Mouse (Mus musculus) c-Kit-positive CD71-positive TER-119-negative erythroid progenitor cells, embryonic 14.5 days (primary cell): ENCODE results near the gene Slc7a3.
"Not testable (repeated sequence)": the region's sequence is repeated elsewhere in the genome, so short reads cannot be mapped to it uniquely, and the experiment has no call there.

Experiments used
- DNase-seq: peaks from one replicate; pipeline ENCODE4 v3.0.0-alpha.2; 2013; ENCODE audit warnings: low read depth

Slc7a3 gene

DNA sequence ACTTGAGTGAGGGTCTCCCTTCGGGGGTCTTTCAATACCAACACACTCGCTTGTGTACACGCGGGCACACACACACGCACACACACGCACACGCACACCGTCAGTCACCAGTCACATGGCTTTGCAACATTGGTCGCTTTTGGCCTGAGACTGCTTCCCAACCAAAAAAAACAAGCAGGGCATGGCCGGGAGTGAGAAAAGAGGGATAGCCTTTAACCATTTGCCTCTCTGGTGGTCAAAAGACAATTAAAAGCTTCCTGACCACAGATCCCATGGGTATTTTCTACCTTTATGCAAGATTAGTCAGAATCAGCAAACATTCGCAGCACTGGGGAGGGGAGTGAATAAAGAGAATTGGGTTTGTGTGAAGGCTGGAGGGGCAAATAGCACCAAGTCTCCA lies at the start of gene Slc7a3:
TSS of gene Slc7a3 (minus strand) at position 101 of the 400 bp plus-strand sequence.
- DNase-seq: no peak

- peak; percentile 50 for DNase-seq
These were observed 46.4 kb upstream of the Slc7a3 start for GRCm38 (mm10) chrX:101131992-101132791.

DNA sequence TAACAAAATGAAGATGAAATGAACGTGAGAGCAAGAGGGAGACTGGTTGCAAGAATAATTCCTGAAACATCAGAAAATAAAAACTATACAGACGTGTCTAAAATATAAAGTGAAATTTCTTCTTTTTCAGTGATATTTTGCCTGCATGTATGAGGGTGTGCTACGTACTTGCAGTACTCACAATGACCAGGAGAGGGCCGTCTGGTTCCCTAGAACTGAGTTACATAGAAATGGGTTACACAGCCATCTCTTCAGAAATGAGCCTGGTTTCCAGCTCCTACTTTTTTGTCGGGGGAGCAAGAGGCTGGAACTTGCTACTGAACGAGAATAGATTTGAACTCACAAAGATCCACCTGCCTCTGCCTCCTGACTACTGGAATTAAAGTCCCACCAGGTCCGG lies 45.2 kb upstream of the Slc7a3 start:
- peak; percentile 56 for DNase-seq

DNA sequence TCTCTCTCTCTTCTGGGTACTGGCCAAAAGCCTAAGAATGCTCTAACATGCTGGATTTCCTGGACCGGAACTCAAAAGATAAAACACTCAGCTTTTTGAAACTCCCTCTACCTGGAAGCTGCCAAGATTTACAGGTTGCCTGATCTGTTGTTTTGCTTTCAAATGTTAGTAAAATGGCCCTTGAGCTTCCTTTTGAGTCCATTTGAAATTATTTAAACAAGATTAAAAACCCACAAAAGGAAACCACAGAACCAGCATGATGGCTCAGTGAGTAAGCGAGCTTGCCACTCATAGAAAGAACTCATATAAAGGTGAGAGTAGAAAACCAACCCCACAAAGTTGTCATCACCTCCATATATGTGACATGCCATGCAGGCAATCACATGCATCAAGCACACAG lies 42.7 kb upstream of the Slc7a3 start:
- no peak for DNase-seq

DNA sequence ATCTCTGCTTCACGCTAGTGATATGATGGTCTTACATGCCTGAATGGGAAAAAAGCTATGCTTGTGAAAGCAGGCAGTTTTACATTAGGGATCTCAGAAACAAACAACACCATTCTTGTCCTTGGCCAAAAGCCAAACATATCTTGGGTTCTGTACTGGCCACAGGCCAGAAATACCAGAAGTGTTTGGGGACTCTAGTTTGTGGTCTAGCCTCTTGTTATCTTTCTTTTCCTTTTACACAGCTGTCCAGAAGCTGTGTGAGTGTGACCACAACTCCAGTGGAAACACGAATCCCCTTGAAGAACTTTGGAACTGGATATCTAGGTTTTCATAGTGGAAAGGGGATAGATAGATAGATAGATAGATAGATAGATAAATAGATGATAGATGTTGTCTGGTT lies 41.2 kb upstream of the Slc7a3 start:
- no peak for DNase-seq

- DNase-seq: no peak
These were observed 40.7 kb upstream of the Slc7a3 start for GRCm38 (mm10) chrX:101126474-101126955.

GRCm38 (mm10) chrX:101120546-101120945 lies 34.7 kb upstream of the Slc7a3 start:
- no peak for DNase-seq

GRCm38 (mm10) chrX:101085211-101085610 lies 609 bp downstream of the Slc7a3 start:
- not testable (repeated sequence) for DNase-seq

GRCm38 (mm10) chrX:101084192-101084591 lies 1.6 kb downstream of the Slc7a3 start:
- DNase-seq: no peak

DNA sequence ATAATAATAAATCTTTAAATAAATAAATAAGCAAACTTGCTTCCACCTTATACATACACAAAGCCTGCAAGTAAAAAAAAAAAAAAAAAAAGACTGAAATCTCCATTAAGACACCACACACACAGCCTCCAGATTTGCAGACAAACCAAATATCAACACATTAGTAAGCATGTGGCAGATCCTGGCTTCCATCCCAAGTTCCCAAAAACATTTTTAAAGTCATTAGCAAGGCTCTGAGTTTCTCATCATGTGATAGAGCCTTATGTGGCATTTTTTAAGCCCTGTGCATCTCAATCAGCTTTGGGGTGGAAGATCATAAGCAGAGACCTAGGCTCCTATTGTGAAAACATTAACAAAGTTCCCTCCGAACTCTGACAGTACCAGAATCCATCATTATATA lies 20.6 kb downstream of the Slc7a3 start:
- DNase-seq: no peak

- DNase-seq: no peak
These were observed 22.3 kb downstream of the Slc7a3 start for GRCm38 (mm10) chrX:101063503-101063902.

DNA sequence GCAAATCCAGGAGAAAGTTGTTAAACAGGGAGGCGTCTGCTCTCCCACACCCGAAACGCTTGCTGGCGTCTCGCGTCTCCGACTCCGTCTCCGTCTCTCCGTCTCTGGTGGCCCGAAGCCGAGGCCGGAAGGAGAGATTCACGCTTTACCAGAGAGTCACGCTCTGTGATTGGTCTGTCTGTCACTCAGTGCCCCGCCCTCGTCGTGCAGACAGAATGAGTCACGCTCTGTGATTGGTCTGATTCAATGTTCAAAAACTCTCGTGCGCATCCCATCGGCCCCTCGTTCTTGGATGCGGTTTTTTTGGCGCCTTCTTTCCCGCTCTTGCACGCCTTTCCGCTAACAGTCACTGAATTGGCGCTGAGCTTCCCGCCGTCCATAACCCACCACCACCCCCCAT lies 26.3 kb downstream of the Slc7a3 start, which contains the start of gene Tex11:
TSS of gene Tex11 (minus strand) at position 127 of the 400 bp plus-strand sequence.
- DNase-seq: no peak
